Mouse (Mus musculus): Measurements from ENCODE around the gene Tbc1d22a. TPM values are rescaled to one million over a fixed set of nuclear protein-coding genes. Genes with fewer than 3 reads are reported as not detected.

Tbc1d22a gene
- polyA plus RNA-seq, 1 experiment = 30.5 TPM

- no peak overlapping the region for H3K4me3 ChIP-seq
- H3ac ChIP-seq (ENCODE audit: control insufficient read depth, insufficient read length) = no peak overlapping the region
- no peaks in the 10 kb centered on the region for H3K79me2 ChIP-seq (ENCODE audit: control insufficient read depth, insufficient read depth)
- TF ChIP-seq POLR2AphosphoS2 (IDR thresholded peaks at IDR 0.05; ENCODE audit: insufficient read length, low read depth) (no peak), MYOG (IDR thresholded peaks at IDR 0.05; ENCODE audit: control insufficient read depth in 1 of 3, insufficient read depth in 1 of 3, insufficient read length in 2 of 3, low read depth in 2 of 3) (no peak), POLR2A (IDR thresholded peaks at IDR 0.05; ENCODE audit: insufficient read length, low read depth) (no peak), MAX (IDR thresholded peaks at IDR 0.05; ENCODE audit: low read depth) (no peak), E2F4 (IDR thresholded peaks at IDR 0.05; ENCODE audit: insufficient read depth) (no peak), REST (IDR thresholded peaks at IDR 0.05; ENCODE audit: insufficient read depth, insufficient read length) (no peak), CEBPB (IDR thresholded peaks at IDR 0.05; ENCODE audit: insufficient read depth, poor library complexity, severe bottlenecking) (no peak), TCF3 (IDR thresholded peaks at IDR 0.05; ENCODE audit: insufficient read length, low read depth) (no peak), SRF (IDR thresholded peaks at IDR 0.05; ENCODE audit: control insufficient read depth, insufficient read length, low read depth) (no peak)
- H3K36me3 ChIP-seq (ENCODE audit: control insufficient read depth, insufficient read depth) = no peaks in the 10 kb centered on the region
- H3K4me2 ChIP-seq (ENCODE audit: low read depth) = no peak overlapping the region
- no peaks in the 10 kb centered on the region for H3K27me3 ChIP-seq (ENCODE audit: control insufficient read depth, insufficient read depth, insufficient read length)
Measured at GRCm38 (mm10) chr15:86224972-86225551, 10.8 kb downstream of the Tbc1d22a start.

GRCm38 (mm10) chr15:86226221-86226620, 12.0 kb downstream of the Tbc1d22a start:
- Histone ChIP-seq H3K36me3 (ENCODE audit: control insufficient read depth, insufficient read depth) (no peaks in the 10 kb centered on the region), H3K79me2 (ENCODE audit: control insufficient read depth, insufficient read depth) (no peaks in the 10 kb centered on the region), H3K27me3 (ENCODE audit: control insufficient read depth, insufficient read depth, insufficient read length) (no peaks in the 10 kb centered on the region), H3ac (ENCODE audit: control insufficient read depth, insufficient read length) (no peak overlapping the region), H3K4me3 (no peak overlapping the region), H3K4me2 (ENCODE audit: low read depth) (no peak overlapping the region)
- TF ChIP-seq SRF (IDR thresholded peaks at IDR 0.05; ENCODE audit: control insufficient read depth, insufficient read length, low read depth) (no peak), POLR2AphosphoS2 (IDR thresholded peaks at IDR 0.05; ENCODE audit: insufficient read length, low read depth) (no peak), MYOD1 (IDR thresholded peaks at IDR 0.05; ENCODE audit: control insufficient read depth in 1 of 3, insufficient read length in 2 of 3, low read depth in 2 of 3) (no peak), REST (IDR thresholded peaks at IDR 0.05; ENCODE audit: insufficient read depth, insufficient read length) (no peak), E2F4 (IDR thresholded peaks at IDR 0.05; ENCODE audit: insufficient read depth) (no peak), TCF12 (IDR thresholded peaks at IDR 0.05; ENCODE audit: insufficient read depth, poor library complexity, severe bottlenecking) (no peak), CEBPB (IDR thresholded peaks at IDR 0.05; ENCODE audit: insufficient read depth, poor library complexity, severe bottlenecking) (no peak), USF1 (IDR thresholded peaks at IDR 0.05; ENCODE audit: low read depth) (no peak), MAX (IDR thresholded peaks at IDR 0.05; ENCODE audit: low read depth) (no peak), POLR2A (IDR thresholded peaks at IDR 0.05; ENCODE audit: insufficient read length, low read depth) (no peak), MYOG (IDR thresholded peaks at IDR 0.05; ENCODE audit: control insufficient read depth in 1 of 3, insufficient read depth in 1 of 3, insufficient read length in 2 of 3, low read depth in 2 of 3) (no peak), TCF3 (IDR thresholded peaks at IDR 0.05; ENCODE audit: insufficient read length, low read depth) (no peak)

GRCm38 (mm10) chr15:86226968-86227367, 12.7 kb downstream of the Tbc1d22a start:
- Histone ChIP-seq H3K4me3 (no peak overlapping the region), H3K4me2 (ENCODE audit: low read depth) (no peak overlapping the region)
- TF ChIP-seq USF1 (IDR thresholded peaks at IDR 0.05; ENCODE audit: low read depth) = no peak
- TF ChIP-seq TCF12 (IDR thresholded peaks at IDR 0.05; ENCODE audit: insufficient read depth, poor library complexity, severe bottlenecking) = no peak
- no peak for TF ChIP-seq MYOG (IDR thresholded peaks at IDR 0.05; ENCODE audit: control insufficient read depth in 1 of 3, insufficient read depth in 1 of 3, insufficient read length in 2 of 3, low read depth in 2 of 3)
- no peak for TF ChIP-seq SRF (IDR thresholded peaks at IDR 0.05; ENCODE audit: control insufficient read depth, insufficient read length, low read depth)
- TF ChIP-seq CEBPB (IDR thresholded peaks at IDR 0.05; ENCODE audit: insufficient read depth, poor library complexity, severe bottlenecking) = no peak

GRCm38 (mm10) chr15:86228186-86228585, 13.9 kb downstream of the Tbc1d22a start:
- Histone ChIP-seq H3K27me3 (ENCODE audit: control insufficient read depth, insufficient read depth, insufficient read length) (no peaks in the 10 kb centered on the region), H3K79me2 (ENCODE audit: control insufficient read depth, insufficient read depth) (no peaks in the 10 kb centered on the region), H3ac (ENCODE audit: control insufficient read depth, insufficient read length) (no peak overlapping the region), H3K4me3 (no peak overlapping the region), H3K36me3 (ENCODE audit: control insufficient read depth, insufficient read depth) (no peaks in the 10 kb centered on the region), H3K4me2 (ENCODE audit: low read depth) (no peak overlapping the region)
- TF ChIP-seq MYOD1 (IDR thresholded peaks at IDR 0.05; ENCODE audit: control insufficient read depth in 1 of 3, insufficient read length in 2 of 3, low read depth in 2 of 3) (no peak), CEBPB (IDR thresholded peaks at IDR 0.05; ENCODE audit: insufficient read depth, poor library complexity, severe bottlenecking) (no peak), MAX (IDR thresholded peaks at IDR 0.05; ENCODE audit: low read depth) (no peak), E2F4 (IDR thresholded peaks at IDR 0.05; ENCODE audit: insufficient read depth) (no peak), POLR2AphosphoS2 (IDR thresholded peaks at IDR 0.05; ENCODE audit: insufficient read length, low read depth) (no peak), SRF (IDR thresholded peaks at IDR 0.05; ENCODE audit: control insufficient read depth, insufficient read length, low read depth) (no peak), TCF12 (IDR thresholded peaks at IDR 0.05; ENCODE audit: insufficient read depth, poor library complexity, severe bottlenecking) (no peak), REST (IDR thresholded peaks at IDR 0.05; ENCODE audit: insufficient read depth, insufficient read length) (no peak), MYOG (IDR thresholded peaks at IDR 0.05; ENCODE audit: control insufficient read depth in 1 of 3, insufficient read depth in 1 of 3, insufficient read length in 2 of 3, low read depth in 2 of 3) (no peak), USF1 (IDR thresholded peaks at IDR 0.05; ENCODE audit: low read depth) (no peak), TCF3 (IDR thresholded peaks at IDR 0.05; ENCODE audit: insufficient read length, low read depth) (no peak), POLR2A (IDR thresholded peaks at IDR 0.05; ENCODE audit: insufficient read length, low read depth) (no peak)

More at GRCm38 (mm10) chr15:86226968-86227367, 12.7 kb downstream of the Tbc1d22a start:
- H3K36me3 ChIP-seq (ENCODE audit: control insufficient read depth, insufficient read depth) = no peaks in the 10 kb centered on the region
- H3ac ChIP-seq (ENCODE audit: control insufficient read depth, insufficient read length) = no peak overlapping the region
- H3K27me3 ChIP-seq (ENCODE audit: control insufficient read depth, insufficient read depth, insufficient read length) = no peaks in the 10 kb centered on the region
- no peaks in the 10 kb centered on the region for H3K79me2 ChIP-seq (ENCODE audit: control insufficient read depth, insufficient read depth)

- TF ChIP-seq MYOG (IDR thresholded peaks at IDR 0.05; ENCODE audit: control insufficient read depth in 1 of 3, insufficient read depth in 1 of 3, insufficient read length in 2 of 3, low read depth in 2 of 3) (no peak), POLR2A (IDR thresholded peaks at IDR 0.05; ENCODE audit: insufficient read length, low read depth) (no peak), USF1 (IDR thresholded peaks at IDR 0.05; ENCODE audit: low read depth) (no peak), E2F4 (IDR thresholded peaks at IDR 0.05; ENCODE audit: insufficient read depth) (no peak), TCF12 (IDR thresholded peaks at IDR 0.05; ENCODE audit: insufficient read depth, poor library complexity, severe bottlenecking) (no peak), TCF3 (IDR thresholded peaks at IDR 0.05; ENCODE audit: insufficient read length, low read depth) (no peak), MAX (IDR thresholded peaks at IDR 0.05; ENCODE audit: low read depth) (no peak), POLR2AphosphoS2 (IDR thresholded peaks at IDR 0.05; ENCODE audit: insufficient read length, low read depth) (no peak), SRF (IDR thresholded peaks at IDR 0.05; ENCODE audit: control insufficient read depth, insufficient read length, low read depth) (no peak), CEBPB (IDR thresholded peaks at IDR 0.05; ENCODE audit: insufficient read depth, poor library complexity, severe bottlenecking) (no peak), MYOD1 (IDR thresholded peaks at IDR 0.05; ENCODE audit: control insufficient read depth in 1 of 3, insufficient read length in 2 of 3, low read depth in 2 of 3) (no peak), REST (IDR thresholded peaks at IDR 0.05; ENCODE audit: insufficient read depth, insufficient read length) (no peak)
- Histone ChIP-seq H3K4me3 (no peak overlapping the region), H3K27me3 (ENCODE audit: control insufficient read depth, insufficient read depth, insufficient read length) (no peaks in the 10 kb centered on the region), H3ac (ENCODE audit: control insufficient read depth, insufficient read length) (no peak overlapping the region), H3K36me3 (ENCODE audit: control insufficient read depth, insufficient read depth) (no peaks in the 10 kb centered on the region), H3K79me2 (ENCODE audit: control insufficient read depth, insufficient read depth) (no peaks in the 10 kb centered on the region), H3K4me2 (ENCODE audit: low read depth) (no peak overlapping the region)
Measured at GRCm38 (mm10) chr15:86229088-86229487, 14.8 kb downstream of the Tbc1d22a start.
